Mouse (Mus musculus) G1E (cell line): ENCODE results near the gene Cdk14. TPM values are rescaled to one million over a fixed set of nuclear protein-coding genes. Genes with fewer than 3 reads are reported as not detected.

Experiments used
- ATAC-seq: 2 replicates; pipeline ENCODE4 v1.8.0; 2016; ENCODE audit warnings: mild to moderate bottlenecking; ENCODE audit not compliant: insufficient number of reproducible peaks, poor library complexity, low FRiP score, severe bottlenecking; ENCODE audit errors: extremely low read depth
- DNase-seq: peaks from one replicate; pipeline ENCODE4 v3.0.0; 2012; ENCODE audit warnings: low spot score
- H3K27me3 ChIP-seq: 2 replicates; pipeline ENCODE4 v1.6.1; 2012; ENCODE audit warnings: mild to moderate bottlenecking, low read length, inconsistent platforms; ENCODE audit not compliant: insufficient read depth
- H3K36me3 ChIP-seq: replicated peaks from 2 replicates; pipeline ENCODE3; 2012; ENCODE audit warnings: mild to moderate bottlenecking, inconsistent platforms
- H3K4me1 ChIP-seq: 2 replicates; pipeline ENCODE4 v1.6.1; 2012; ENCODE audit warnings: low read depth, low read length, inconsistent platforms, mixed read lengths; ENCODE audit not compliant: insufficient read depth
- H3K4me3 ChIP-seq: 2 replicates; pipeline ENCODE4 v1.5.1; 2012; ENCODE audit warnings: low read depth, mild to moderate bottlenecking, inconsistent platforms, low read length, moderate library complexity, mixed read lengths
- H3K9me3 ChIP-seq: replicated peaks from 2 replicates; pipeline ENCODE4 v1.6.1; 2012; ENCODE audit warnings: inconsistent platforms
- CTCF ChIP-seq: IDR thresholded peaks from 2 replicates; pipeline ENCODE4 v1.5.1; 2012; ENCODE audit warnings: low read depth, low read length, inconsistent platforms, mixed read lengths
- GATA1 ChIP-seq: IDR thresholded peaks from 2 replicates; pipeline ENCODE4 v1.6.1; 2012; ENCODE audit warnings: borderline replicate concordance, low read length, inconsistent platforms, mixed read lengths
- GATA2 ChIP-seq: IDR thresholded peaks from 2 replicates; pipeline ENCODE4 v1.6.1; 2012; ENCODE audit warnings: low read depth, low read length, inconsistent platforms, borderline replicate concordance
- POLR2AphosphoS5 ChIP-seq: IDR thresholded peaks from 2 replicates; pipeline ENCODE4 v1.6.1; 2012; ENCODE audit warnings: low read depth, low read length, inconsistent platforms; ENCODE audit not compliant: insufficient replicate concordance
- TAL1 ChIP-seq: conservative IDR thresholded peaks from 2 replicates; pipeline ENCODE4 v1.6.1; 2012; ENCODE audit warnings: low read depth, low read length, inconsistent platforms, mixed read lengths
- polyA plus RNA-seq: library from polyadenylated mRNA; stranded (reverse); fragments of >175 nt; gene quantifications from 2 replicates; pipeline ENCODE4 v1.2.3, GENCODE M21; 2012
- total RNA-seq, 2 experiments: library from RNA; stranded (forward) in 1 of 2; stranded (reverse) in 1 of 2; fragments of 200-1000 nt in 1 of 2; fragments of >200 nt in 1 of 2; fragmentation: Nextera tagmentation in 1 of 2; gene quantifications; 2 replicates each; pipeline ENCODE4 v1.2.3; 2014 to 2017

The Cdk14 gene
- total and polyA plus RNA-seq, 3 experiments: 0.98 TPM; not detected in 2

GRCm38 (mm10) chr5:5033445-5033844 is 386.7 kb downstream of the Cdk14 start:
- Histone ChIP-seq H3K36me3 (no peaks in the 10 kb centered on the region), H3K4me1 (no peaks in the 10 kb centered on the region), H3K27me3 (0 out of 2 replicates have a peak, but pooled peaks cover 3% of the 10 kb centered on the region), H3K4me3 (no peak overlapping the region), H3K9me3 (no peaks in the 10 kb centered on the region)
- ATAC-seq (no peak), DNase-seq (no peak)
- no peak for TF ChIP-seq GATA2
- no peak for TF ChIP-seq TAL1
- TF ChIP-seq CTCF: no peak
- no peak for TF ChIP-seq GATA1
- TF ChIP-seq POLR2AphosphoS5: no peak

DNA sequence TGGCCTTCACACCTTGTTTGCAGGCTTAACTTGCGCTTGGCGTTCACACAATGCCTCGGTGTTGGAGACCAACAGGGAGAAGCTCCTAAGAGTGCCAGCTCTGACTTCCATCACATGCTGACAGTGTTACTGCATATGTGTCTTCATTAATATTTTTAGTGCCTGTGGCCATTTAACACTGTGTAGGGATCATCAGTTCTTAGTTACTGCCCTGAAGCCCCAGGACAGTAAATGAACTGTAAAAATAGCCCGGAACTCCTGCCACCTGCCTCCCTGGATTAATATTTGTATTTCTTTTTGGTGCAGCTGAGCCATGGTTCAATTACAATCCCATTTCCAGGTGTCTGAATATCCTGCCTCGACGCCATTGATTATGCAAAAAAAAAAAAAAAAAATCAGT is 387.3 kb downstream of the Cdk14 start:
- Histone ChIP-seq H3K27me3 (no peaks in the 10 kb centered on the region), H3K36me3 (no peaks in the 10 kb centered on the region), H3K4me1 (no peaks in the 10 kb centered on the region), H3K9me3 (no peaks in the 10 kb centered on the region), H3K4me3 (no peak overlapping the region)
- DNase-seq (no peak), ATAC-seq (no peak)
- TF ChIP-seq GATA2: no peak
- TF ChIP-seq POLR2AphosphoS5: no peak
- no peak for TF ChIP-seq TAL1
- TF ChIP-seq CTCF: no peak
- no peak for TF ChIP-seq GATA1

DNA sequence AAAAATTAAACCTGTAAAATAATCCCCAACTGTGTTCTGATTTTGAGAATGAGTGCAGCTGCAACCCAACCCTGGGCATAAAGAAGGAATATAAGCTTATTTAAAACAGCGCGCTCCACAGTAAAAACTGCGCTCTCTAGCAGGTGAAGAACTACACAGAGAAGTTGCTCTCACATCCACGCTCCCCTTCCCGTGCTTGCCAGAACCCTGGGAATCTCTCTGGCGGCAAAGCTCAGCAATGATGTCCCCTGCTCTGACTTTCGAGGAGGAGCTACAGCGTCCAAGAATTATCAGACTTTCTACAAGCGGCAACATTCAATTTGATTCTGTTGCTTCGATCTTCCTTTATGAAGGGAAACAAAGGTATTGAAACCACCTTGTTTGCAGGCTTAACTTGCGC is 387.7 kb downstream of the Cdk14 start:
- no peak overlapping the region for H3K4me3 ChIP-seq
- no peaks in the 10 kb centered on the region for H3K36me3 ChIP-seq
- DNase-seq (no peak), ATAC-seq (no peak)
- no peak for TF ChIP-seq TAL1
- TF ChIP-seq GATA2: no peak
- TF ChIP-seq POLR2AphosphoS5: no peak
- TF ChIP-seq CTCF: no peak
- no peak for TF ChIP-seq GATA1
- 0 out of 2 replicates have a peak, but pooled peaks cover 1% of the 10 kb centered on the region for H3K27me3 ChIP-seq
- H3K9me3 ChIP-seq: no peaks in the 10 kb centered on the region
- no peaks in the 10 kb centered on the region for H3K4me1 ChIP-seq

DNA sequence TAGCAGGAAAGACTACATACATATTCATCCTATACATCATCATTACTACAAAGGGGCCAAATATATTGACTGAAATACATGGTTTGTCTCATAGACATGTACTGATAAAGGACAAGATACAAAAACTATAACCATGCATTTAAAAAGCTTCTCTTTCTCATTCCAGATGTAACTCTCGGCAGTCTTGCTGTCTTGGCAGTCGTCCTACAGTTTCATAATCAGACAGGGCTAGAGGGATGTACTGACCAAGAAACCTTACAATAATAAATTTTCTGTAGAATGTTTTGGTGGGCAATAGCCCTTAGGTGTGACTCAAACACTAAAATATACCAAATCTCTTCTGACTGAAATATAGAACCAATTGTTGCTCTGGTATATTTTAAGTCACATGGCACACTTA is 389.7 kb downstream of the Cdk14 start:
- TF ChIP-seq GATA2: no peak
- no peak for TF ChIP-seq TAL1
- TF ChIP-seq CTCF: no peak
- no peak for TF ChIP-seq POLR2AphosphoS5
- no peak for TF ChIP-seq GATA1
- no peak overlapping the region for H3K4me3 ChIP-seq
- ATAC-seq: no peak

DNA sequence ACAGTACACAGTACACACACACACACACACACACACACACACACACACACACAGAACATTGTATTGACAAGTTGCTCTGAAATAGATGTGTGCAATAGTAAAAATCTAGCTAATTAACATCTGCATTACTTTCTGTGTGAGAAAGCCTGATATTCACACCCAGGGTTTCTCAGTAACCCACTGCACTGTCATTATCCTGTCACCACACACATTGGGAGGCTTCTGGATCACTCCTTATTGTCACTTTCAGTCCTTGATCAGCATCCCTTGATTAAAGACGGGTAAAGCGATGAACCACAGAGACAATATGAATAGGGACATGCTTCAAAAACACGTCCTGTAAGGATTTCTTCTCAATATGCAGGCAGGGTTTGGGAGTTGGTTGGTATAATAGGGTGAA is 401.2 kb downstream of the Cdk14 start:
- H3K4me3 ChIP-seq: no peak overlapping the region
- H3K9me3 ChIP-seq: no peaks in the 10 kb centered on the region
- ATAC-seq: no peak

More for the DNA sequence above, 389.7 kb downstream of the Cdk14 start:
- Histone ChIP-seq H3K9me3 (no peaks in the 10 kb centered on the region), H3K36me3 (no peaks in the 10 kb centered on the region), H3K27me3 (0 out of 2 replicates have a peak, but pooled peaks cover 2% of the 10 kb centered on the region), H3K4me1 (no peaks in the 10 kb centered on the region)
- DNase-seq: no peak

GRCm38 (mm10) chr5:5018242-5018641 is 401.9 kb downstream of the Cdk14 start:
- no peaks in the 10 kb centered on the region for H3K9me3 ChIP-seq
- no peaks in the 10 kb centered on the region for H3K4me1 ChIP-seq
- H3K36me3 ChIP-seq: no peaks in the 10 kb centered on the region
- TF ChIP-seq GATA1 (no peak), CTCF (no peak), GATA2 (no peak), POLR2AphosphoS5 (no peak), TAL1 (no peak)
- ATAC-seq (no peak), DNase-seq (no peak)
- peaks cover 3% of the 10 kb centered on the region; the same call in 1 of the 2 replicates for H3K27me3 ChIP-seq
- no peak overlapping the region for H3K4me3 ChIP-seq

More for the DNA sequence above, 401.2 kb downstream of the Cdk14 start:
- no peak for TF ChIP-seq GATA1
- TF ChIP-seq GATA2: no peak
- no peak for TF ChIP-seq POLR2AphosphoS5
- no peak for TF ChIP-seq CTCF
- no peak for TF ChIP-seq TAL1
- no peaks in the 10 kb centered on the region for H3K36me3 ChIP-seq
- peaks cover 3% of the 10 kb centered on the region; the same call in 1 of the 2 replicates for H3K27me3 ChIP-seq
- DNase-seq: no peak
- no peaks in the 10 kb centered on the region for H3K4me1 ChIP-seq
